Mouse (Mus musculus): ENCODE measurements around the gene Vmn2r110.

The Vmn2r110 gene

DNA sequence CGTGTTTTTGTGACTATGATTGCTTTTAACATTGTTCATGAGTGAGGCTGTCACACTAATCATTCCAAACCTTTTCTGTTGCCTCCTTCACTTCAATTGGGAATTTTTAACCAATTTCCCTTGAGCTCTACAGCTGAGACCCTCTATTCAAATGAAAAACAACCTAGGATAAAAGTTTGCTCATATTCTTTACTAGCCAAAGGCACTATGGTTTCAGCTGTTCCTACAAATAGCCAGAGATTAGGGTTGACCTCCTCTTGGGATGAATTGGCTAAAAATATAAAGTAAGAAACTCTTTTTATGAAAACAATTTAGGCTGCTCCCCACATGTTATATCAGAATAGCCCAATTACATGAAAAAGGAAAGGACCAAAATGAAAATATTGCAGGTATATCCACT, at the start of gene Vmn2r110:
Vmn2r110 (minus strand) TSS at position 101 of the 400 bp plus-strand sequence.
- in situ Hi-C loops (cut with MboI, MseI) = no loop called here

GRCm38 (mm10) chr17:20624777-20625176, 28.6 kb upstream of the Vmn2r110 start, which contains the start of gene Fpr-rs3:
TSS of gene Fpr-rs3 (minus strand) at chr17:20624877.
- in situ Hi-C loops (cut with MboI, MseI) = no loop called here

GRCm38 (mm10) chr17:20564656-20565055, 31.6 kb downstream of the Vmn2r110 start, which contains the start of gene Vmn2r109:
TSS of gene Vmn2r109 (minus strand) at chr17:20564756.
- in situ Hi-C loops (cut with MboI, MseI) = loop anchor here (25.0 kb wide), 1 partner anchor 727 kb away; no protein-coding TSS in a partner anchor
